Mouse (Mus musculus): ENCODE measurements around the gene Tmem184b.

GRCm38 (mm10) chr15:79438816-79439215 lies 35.4 kb upstream of the Tmem184b start:
- TF ChIP-seq CTCF (IDR thresholded peaks at IDR 0.05; ENCODE audit: extremely low read depth, insufficient read length, insufficient replicate concordance, low read depth, low read length) (no peak), POLR2A (IDR thresholded peaks at IDR 0.05; ENCODE audit: low read depth, low read length) (no peak)

All from small intestine, adult 2 months (tissue).